Mouse (Mus musculus) small intestine, adult 2 months (tissue): Measurements from ENCODE around the gene Zfpm1.

Experiments
- CTCF ChIP-seq: fragments of 200-500 bp; IDR thresholded peaks from 2 replicates; pipeline ENCODE4 v1.5.1; 2012; ENCODE audit warnings: low read depth, mild to moderate bottlenecking, control low read depth, inconsistent platforms, low read length, moderate library complexity, mixed read lengths; ENCODE audit not compliant: insufficient replicate concordance, insufficient read length; ENCODE audit errors: extremely low read depth
- POLR2A ChIP-seq: fragments of 200-500 bp; IDR thresholded peaks from 2 replicates; pipeline ENCODE4 v1.6.1; 2012; ENCODE audit warnings: low read depth, mild to moderate bottlenecking, control low read depth, inconsistent platforms, low read length, moderate library complexity

- no peak for TF ChIP-seq CTCF
- TF ChIP-seq POLR2A: no peak
Measured at GRCm38 (mm10) chr8:122301866-122302265, 19.9 kb downstream of the Zfpm1 start.
